Mouse (Mus musculus): ENCODE measurements around the gene Lin7c.

- TF ChIP-seq CTCF (IDR thresholded peaks at IDR 0.05; ENCODE audit: control insufficient read depth, insufficient read depth, low read length) (no peak), POLR2A (IDR thresholded peaks at IDR 0.05; ENCODE audit: borderline replicate concordance, control insufficient read depth, low read depth, low read length) (no peak)
These were observed 28.1 kb downstream of the Lin7c start for GRCm38 (mm10) chr2:109918592-109919262.

Data from bone marrow, adult 2 months (tissue).